In the genomic region with DNA sequence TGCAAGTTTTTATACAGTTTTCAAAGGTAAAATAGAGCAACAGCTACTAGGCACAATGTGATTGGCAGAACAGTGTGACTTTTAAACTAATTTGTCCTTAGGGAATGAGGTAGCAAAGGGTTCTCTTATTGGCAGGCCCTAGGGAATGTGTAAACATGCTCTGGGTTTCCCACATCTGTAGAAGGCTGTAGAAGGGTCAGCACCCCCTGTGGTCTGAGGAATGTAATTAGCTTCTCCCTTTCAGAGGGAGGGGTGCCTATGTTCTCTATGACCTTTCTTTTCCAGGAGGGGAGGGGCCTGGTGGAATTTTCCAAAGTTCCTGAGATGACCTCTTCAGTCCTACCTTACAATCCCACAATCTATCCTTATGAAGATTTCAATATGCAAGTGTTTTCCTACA, we compare ENCODE assay signal across 25 mouse cellular contexts.
DNase-seq lines count a peak whose midpoint lies in the region; ATAC-seq and TF ChIP-seq lines count a peak whose summit lies in the region.
"Had no signal": no experiment of that assay in that cellular context is flagged by ENCODE, and none has a peak within 500 bp of the region (broad histone marks: within the 10 kb centered on the region; RNA-seq: fewer than 3 reads in every experiment).

No protein-coding gene starts in this region.

- peak; percentile 12 for DNase-seq in hindbrain, embryonic 10.5 days (ENCODE audit: low spot score)
- DNase-seq in hindbrain, postnatal 0 days (ENCODE audit: low spot score) = no peak
- no peak for DNase-seq in lung, adult 18-20 months
- peak; percentile 52 for DNase-seq in ZHBTc4 (ENCODE audit: low read depth, low spot score)
- peak; percentile 18 for DNase-seq in hindlimb bud, embryonic 11.5 days (ENCODE audit: extremely low spot score, low read depth, low spot score)
- no peak for DNase-seq in cerebellum, adult 11 months
- DNase-seq in B cell, adult 2 months = no peak
- DNase-seq: adrenal gland, adult 8-10 months; adrenal gland, postnatal 36 days; cerebellum, adult 8-10 months; cerebellum, postnatal 14 days; gastrocnemius, postnatal 10 days; heart, adult 2 months; heart, postnatal 14 days; kidney, adult 18-20 months had no signal

- no peak overlapping the region for H3K9ac ChIP-seq in hindbrain, postnatal 0 days (replicated peaks; ENCODE audit: low read length)
- no peak overlapping the region for H3K9ac ChIP-seq in lung, embryonic 15.5 days
- H3K9ac ChIP-seq: embryonic facial prominence, embryonic 12.5 days; forebrain, embryonic 15.5 days; heart, embryonic 15.5 days; intestine, embryonic 15.5 days had no signal

- H3K27ac ChIP-seq in hindbrain, embryonic 10.5 days = no peak overlapping the region
- H3K27ac ChIP-seq in hindbrain, postnatal 0 days = no peak overlapping the region
- H3K27ac ChIP-seq in lung, embryonic 15.5 days = no peak overlapping the region
- H3K27ac ChIP-seq: embryonic facial prominence, embryonic 12.5 days; heart, adult 2 months; heart, embryonic 15.5 days; intestine, embryonic 15.5 days had no signal

- no peak for ATAC-seq in hindbrain, postnatal 0 days
- peak; percentile 46; the same call in 1 of the 2 replicates for ATAC-seq in lung, embryonic 15.5 days (ENCODE audit: borderline replicate concordance, extremely low read depth, low FRiP score, low TSS enrichment)
- ATAC-seq: forebrain, embryonic 15.5 days; hindbrain, embryonic 16.5 days; intestine, embryonic 15.5 days; Patski had no signal

- H3K36me3 ChIP-seq in hindbrain, embryonic 10.5 days = no peaks in the 10 kb centered on the region
- no peaks in the 10 kb centered on the region for H3K36me3 ChIP-seq in hindbrain, postnatal 0 days (ENCODE audit: insufficient read depth, low read length)
- no peaks in the 10 kb centered on the region for H3K36me3 ChIP-seq in lung, embryonic 15.5 days
- H3K36me3 ChIP-seq: embryonic facial prominence, embryonic 12.5 days; forebrain, embryonic 15.5 days; G1E; heart, embryonic 15.5 days; intestine, embryonic 15.5 days had no signal

- no peak for TF ChIP-seq CTCF in hindbrain, postnatal 0 days (IDR thresholded peaks at IDR 0.05; ENCODE audit: low read depth)

- peaks cover 4% of the 10 kb centered on the region; the same call in 1 of the 2 replicates for H3K4me1 ChIP-seq in hindbrain, embryonic 10.5 days (replicated peaks)
- H3K4me1 ChIP-seq in hindbrain, postnatal 0 days (ENCODE audit: insufficient read depth, low read length) = no peaks in the 10 kb centered on the region
- no peaks in the 10 kb centered on the region for H3K4me1 ChIP-seq in lung, embryonic 15.5 days
- H3K4me1 ChIP-seq: embryonic facial prominence, embryonic 12.5 days; heart, embryonic 15.5 days; intestine, embryonic 15.5 days had no signal

- no peaks in the 10 kb centered on the region for H3K9me3 ChIP-seq in hindbrain, embryonic 10.5 days
- H3K9me3 ChIP-seq in hindbrain, postnatal 0 days (ENCODE audit: low read length) = no peaks in the 10 kb centered on the region
- H3K9me3 ChIP-seq in lung, embryonic 15.5 days = no peaks in the 10 kb centered on the region
- H3K9me3 ChIP-seq: embryonic facial prominence, embryonic 12.5 days; forebrain, embryonic 15.5 days; G1E; heart, embryonic 15.5 days; intestine, embryonic 15.5 days had no signal

- no peaks in the 10 kb centered on the region for H3K27me3 ChIP-seq in hindbrain, embryonic 10.5 days (ENCODE audit: insufficient read depth, poor library complexity, severe bottlenecking)
- H3K27me3 ChIP-seq in hindbrain, postnatal 0 days (ENCODE audit: insufficient read depth, low read length) = no peaks in the 10 kb centered on the region
- H3K27me3 ChIP-seq in lung, embryonic 15.5 days = no peaks in the 10 kb centered on the region
- H3K27me3 ChIP-seq: CH12.LX; embryonic facial prominence, embryonic 12.5 days; forebrain, embryonic 15.5 days; heart, embryonic 15.5 days; intestine, embryonic 15.5 days; Patski had no signal

- H3K4me2 ChIP-seq in hindbrain, postnatal 0 days (ENCODE audit: low read depth, low read length) = no peak overlapping the region
- no peak overlapping the region for H3K4me2 ChIP-seq in lung, embryonic 15.5 days
- H3K4me2 ChIP-seq: embryonic facial prominence, embryonic 12.5 days; forebrain, embryonic 15.5 days; heart, embryonic 11.5 days; heart, embryonic 15.5 days; intestine, embryonic 15.5 days had no signal

- no peak overlapping the region for H3K4me3 ChIP-seq in hindbrain, embryonic 10.5 days
- H3K4me3 ChIP-seq in hindbrain, postnatal 0 days (ENCODE audit: low read length) = no peak overlapping the region
- no peak overlapping the region for H3K4me3 ChIP-seq in lung, embryonic 15.5 days
- H3K4me3 ChIP-seq: embryonic facial prominence, embryonic 12.5 days; forebrain, embryonic 15.5 days; heart, adult 2 months; heart, embryonic 15.5 days; intestine, embryonic 15.5 days had no signal

Comparison
In these comparisons a context has a peak if more than half of its experiments do, and no peak if none do; other contexts are left out.
1. DNase-seq: peak in hindbrain, embryonic 10.5 days (single experiment), ZHBTc4 (single experiment) and hindlimb bud, embryonic 11.5 days (single experiment); none in hindbrain, postnatal 0 days (single experiment), lung, adult 18-20 months (0 of 2), cerebellum, adult 11 months (single experiment) and B cell, adult 2 months (0 of 2).